Mouse (Mus musculus) E14TG2a.4 (cell line): ENCODE measurements around the gene Car10.

Experiments used
- H3K27me3 ChIP-seq: 2 replicates; pipeline ENCODE4 v1.6.1; 2014; ENCODE audit warnings: low read length, control low read depth; ENCODE audit not compliant: insufficient read depth
- H3K36me3 ChIP-seq: 2 replicates; pipeline ENCODE4 v1.6.1; 2014; ENCODE audit warnings: low read length, control low read depth; ENCODE audit not compliant: insufficient read depth
- H3K4me1 ChIP-seq: replicated peaks from 2 replicates; pipeline ENCODE4 v1.6.1; 2014; ENCODE audit warnings: low read depth, low read length, control low read depth
- H3K4me3 ChIP-seq: replicated peaks from 2 replicates; pipeline ENCODE4 v1.5.1; 2014; ENCODE audit warnings: mild to moderate bottlenecking, low read length
- H3K9me3 ChIP-seq: 2 replicates; pipeline ENCODE4 v1.6.1; 2014; ENCODE audit warnings: low read length, control low read depth
- CTCF ChIP-seq: conservative IDR thresholded peaks from 2 replicates; pipeline ENCODE4 v1.5.1; 2014; ENCODE audit warnings: low read length
- NANOG ChIP-seq: IDR thresholded peaks from 2 replicates; pipeline ENCODE4 v1.6.1; 2014; ENCODE audit warnings: borderline replicate concordance, low read length, mixed read lengths
- POU5F1 ChIP-seq: IDR thresholded peaks from 2 replicates; pipeline ENCODE4 v1.6.1; 2014; ENCODE audit warnings: low read length, borderline replicate concordance

Car10 gene

GRCm38 (mm10) chr11:93137841-93138240 lies 40.0 kb downstream of the Car10 start:
- no peak overlapping the region for H3K4me3 ChIP-seq
- H3K36me3 ChIP-seq: no peaks in the 10 kb centered on the region
- H3K4me1 ChIP-seq: no peaks in the 10 kb centered on the region
- TF ChIP-seq NANOG: no peak
- no peak for TF ChIP-seq POU5F1
- TF ChIP-seq CTCF: no peak
- 0 out of 2 replicates have a peak, but pooled peaks cover 3% of the 10 kb centered on the region for H3K9me3 ChIP-seq
- H3K27me3 ChIP-seq: no peaks in the 10 kb centered on the region

- Histone ChIP-seq H3K27me3 (no peaks in the 10 kb centered on the region), H3K4me3 (no peak overlapping the region), H3K36me3 (no peaks in the 10 kb centered on the region), H3K9me3 (no peaks in the 10 kb centered on the region), H3K4me1 (no peaks in the 10 kb centered on the region)
- TF ChIP-seq NANOG (no peak), CTCF (no peak), POU5F1 (no peak)
Observed at GRCm38 (mm10) chr11:93141727-93142126, 43.9 kb downstream of the Car10 start.

- Histone ChIP-seq H3K36me3 (no peaks in the 10 kb centered on the region), H3K4me1 (no peaks in the 10 kb centered on the region), H3K4me3 (no peak overlapping the region), H3K9me3 (no peaks in the 10 kb centered on the region), H3K27me3 (no peaks in the 10 kb centered on the region)
- no peak for TF ChIP-seq NANOG
- TF ChIP-seq POU5F1: no peak
- TF ChIP-seq CTCF: peak; percentile 47; the same call in 1 of the 2 replicates
Observed at GRCm38 (mm10) chr11:93144544-93144943, 46.7 kb downstream of the Car10 start.

- Histone ChIP-seq H3K27me3 (no peaks in the 10 kb centered on the region), H3K9me3 (no peaks in the 10 kb centered on the region), H3K36me3 (no peaks in the 10 kb centered on the region), H3K4me3 (no peak overlapping the region), H3K4me1 (no peaks in the 10 kb centered on the region)
- TF ChIP-seq CTCF: no peak
- no peak for TF ChIP-seq POU5F1
- TF ChIP-seq NANOG: no peak
Observed at GRCm38 (mm10) chr11:93154910-93155309, 57.1 kb downstream of the Car10 start.

GRCm38 (mm10) chr11:93172430-93172829 lies 74.6 kb downstream of the Car10 start:
- H3K4me1 ChIP-seq: no peaks in the 10 kb centered on the region
- TF ChIP-seq NANOG (no peak), CTCF (no peak), POU5F1 (no peak)
- no peaks in the 10 kb centered on the region for H3K9me3 ChIP-seq

GRCm38 (mm10) chr11:93173533-93174308 lies 75.9 kb downstream of the Car10 start:
- Histone ChIP-seq H3K4me3 (no peak overlapping the region), H3K36me3 (no peaks in the 10 kb centered on the region), H3K4me1 (no peaks in the 10 kb centered on the region), H3K27me3 (no peaks in the 10 kb centered on the region), H3K9me3 (no peaks in the 10 kb centered on the region)
- TF ChIP-seq POU5F1: no peak
- no peak for TF ChIP-seq CTCF
- no peak for TF ChIP-seq NANOG

More at GRCm38 (mm10) chr11:93172430-93172829, 74.6 kb downstream of the Car10 start:
- no peaks in the 10 kb centered on the region for H3K27me3 ChIP-seq
- H3K36me3 ChIP-seq: no peaks in the 10 kb centered on the region
- H3K4me3 ChIP-seq: no peak overlapping the region

GRCm38 (mm10) chr11:93185477-93185876 lies 87.6 kb downstream of the Car10 start:
- no peaks in the 10 kb centered on the region for H3K36me3 ChIP-seq
- TF ChIP-seq CTCF (no peak), NANOG (no peak), POU5F1 (no peak)

GRCm38 (mm10) chr11:93186163-93186562 lies 88.3 kb downstream of the Car10 start:
- TF ChIP-seq POU5F1: no peak
- H3K27me3 ChIP-seq: no peaks in the 10 kb centered on the region
- no peaks in the 10 kb centered on the region for H3K36me3 ChIP-seq
- no peaks in the 10 kb centered on the region for H3K9me3 ChIP-seq
- no peaks in the 10 kb centered on the region for H3K4me1 ChIP-seq
- H3K4me3 ChIP-seq: no peak overlapping the region

More at GRCm38 (mm10) chr11:93185477-93185876, 87.6 kb downstream of the Car10 start:
- Histone ChIP-seq H3K4me1 (no peaks in the 10 kb centered on the region), H3K4me3 (no peak overlapping the region), H3K9me3 (no peaks in the 10 kb centered on the region), H3K27me3 (no peaks in the 10 kb centered on the region)

- TF ChIP-seq NANOG (no peak), CTCF (no peak), POU5F1 (no peak)
Observed at GRCm38 (mm10) chr11:93188621-93189020, 90.8 kb downstream of the Car10 start.

More at GRCm38 (mm10) chr11:93188621-93189020, 90.8 kb downstream of the Car10 start:
- Histone ChIP-seq H3K36me3 (no peaks in the 10 kb centered on the region), H3K27me3 (no peaks in the 10 kb centered on the region), H3K4me3 (no peak overlapping the region), H3K4me1 (no peaks in the 10 kb centered on the region), H3K9me3 (no peaks in the 10 kb centered on the region)
